Mouse (Mus musculus): ENCODE results near the gene Abcf2. TPM values are rescaled to one million over a fixed set of nuclear protein-coding genes. Genes with fewer than 3 reads are reported as not detected.
A peak's percentile ranks its signal among the peaks of the same experiment; 100 is the strongest.

Gene Abcf2
- polyA plus RNA-seq, 1 experiment from 2014 or later, result 117 TPM

DNA sequence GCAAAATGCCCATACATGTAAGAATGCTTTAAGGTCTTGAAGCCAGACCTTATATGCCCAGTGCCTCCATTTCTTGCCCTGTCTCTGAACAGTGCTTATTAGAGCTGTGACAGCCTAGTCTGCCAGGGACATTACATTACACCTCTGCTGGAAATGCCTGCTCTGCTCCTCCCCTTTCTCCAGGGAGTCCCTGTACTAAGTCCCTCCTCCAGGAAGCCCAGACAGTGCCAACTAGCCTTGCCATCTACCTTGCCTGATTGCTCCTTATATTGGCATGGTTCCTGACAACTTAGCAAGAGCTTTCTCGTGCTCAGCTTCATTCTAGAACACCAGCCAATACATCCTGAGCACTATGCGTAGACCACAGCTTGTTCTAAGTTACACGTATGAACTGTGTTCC is 41.5 kb downstream of the Abcf2 start:
- no peak overlapping the region for H3K27ac ChIP-seq
- no peak overlapping the region for H3K4me2 ChIP-seq
- no peaks in the 10 kb centered on the region for H3K36me3 ChIP-seq (ENCODE audit: poor library complexity, severe bottlenecking)
- WGBS, result 74% methylated on average over 3 of the region's 3 CpGs
- ATAC-seq, result no peak
- peaks cover 18% of the 10 kb centered on the region for H3K4me1 ChIP-seq
- H3K4me3 ChIP-seq, result no peak overlapping the region
- H3K27me3 ChIP-seq, result peaks cover 22% of the 10 kb centered on the region; the same call in 1 of the 2 replicates
- H3K9ac ChIP-seq, result no peak overlapping the region
- H3K9me3 ChIP-seq (replicated peaks), result no peaks in the 10 kb centered on the region

DNA sequence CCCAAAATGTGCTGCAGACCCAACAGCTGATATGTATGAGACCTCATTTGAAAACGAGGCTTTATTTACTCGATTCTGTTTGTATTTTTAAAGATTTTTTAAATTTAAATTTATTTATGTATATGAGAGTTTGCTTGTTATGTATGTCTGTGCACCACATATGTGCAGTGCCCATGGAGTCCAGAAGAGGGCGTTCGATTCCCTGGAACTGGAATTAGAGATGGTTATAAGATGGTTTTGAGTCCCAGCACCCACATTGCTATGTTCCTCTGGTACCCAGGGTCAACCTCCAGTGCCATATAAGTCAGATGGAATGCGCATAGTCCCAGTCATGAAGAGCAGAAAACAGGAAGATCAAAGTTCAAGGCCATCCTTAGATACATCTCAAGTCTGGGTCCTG is 43.0 kb downstream of the Abcf2 start:
- Histone ChIP-seq H3K27ac (no peak overlapping the region), H3K4me3 (no peak overlapping the region), H3K9me3 (replicated peaks) (no peaks in the 10 kb centered on the region), H3K27me3 (peaks cover 27% of the 10 kb centered on the region), H3K4me1 (peaks cover 14% of the 10 kb centered on the region), H3K4me2 (no peak overlapping the region), H3K36me3 (ENCODE audit: poor library complexity, severe bottlenecking) (no peaks in the 10 kb centered on the region), H3K9ac (no peak overlapping the region)
- WGBS, result 48% methylated on average over 5 of the region's 5 CpGs
- no peak for ATAC-seq

DNA sequence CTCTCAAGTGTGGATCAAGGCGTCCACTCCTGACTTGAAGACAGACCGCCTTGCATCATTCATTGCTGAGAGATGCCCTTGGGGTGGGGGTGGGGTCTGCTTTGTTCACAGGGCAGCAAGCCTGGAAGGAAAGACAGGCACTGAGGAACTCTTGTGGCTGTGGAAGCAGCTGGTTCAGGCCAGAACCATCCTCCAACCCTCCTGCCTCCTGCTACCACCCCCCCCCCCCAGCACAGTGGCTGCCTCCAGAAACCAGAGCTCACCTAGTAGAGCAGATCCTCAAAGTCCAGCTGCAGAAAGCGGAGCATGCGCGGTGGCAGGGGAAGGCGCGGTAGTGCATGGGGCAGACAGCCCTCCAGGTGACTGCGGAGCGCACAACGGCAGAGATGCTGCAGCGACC is 43.9 kb downstream of the Abcf2 start:
- no peak overlapping the region for H3K27ac ChIP-seq
- 64% methylated on average over 11 of the region's 11 CpGs for WGBS
- peaks cover 36% of the 10 kb centered on the region for H3K27me3 ChIP-seq
- no peaks in the 10 kb centered on the region for H3K36me3 ChIP-seq (ENCODE audit: poor library complexity, severe bottlenecking)
- H3K9me3 ChIP-seq (replicated peaks), result no peaks in the 10 kb centered on the region
- no peak for ATAC-seq
- no peak overlapping the region for H3K4me3 ChIP-seq
- H3K9ac ChIP-seq, result no peak overlapping the region
- no peak overlapping the region for H3K4me2 ChIP-seq
- H3K4me1 ChIP-seq, result peaks cover 14% of the 10 kb centered on the region

DNA sequence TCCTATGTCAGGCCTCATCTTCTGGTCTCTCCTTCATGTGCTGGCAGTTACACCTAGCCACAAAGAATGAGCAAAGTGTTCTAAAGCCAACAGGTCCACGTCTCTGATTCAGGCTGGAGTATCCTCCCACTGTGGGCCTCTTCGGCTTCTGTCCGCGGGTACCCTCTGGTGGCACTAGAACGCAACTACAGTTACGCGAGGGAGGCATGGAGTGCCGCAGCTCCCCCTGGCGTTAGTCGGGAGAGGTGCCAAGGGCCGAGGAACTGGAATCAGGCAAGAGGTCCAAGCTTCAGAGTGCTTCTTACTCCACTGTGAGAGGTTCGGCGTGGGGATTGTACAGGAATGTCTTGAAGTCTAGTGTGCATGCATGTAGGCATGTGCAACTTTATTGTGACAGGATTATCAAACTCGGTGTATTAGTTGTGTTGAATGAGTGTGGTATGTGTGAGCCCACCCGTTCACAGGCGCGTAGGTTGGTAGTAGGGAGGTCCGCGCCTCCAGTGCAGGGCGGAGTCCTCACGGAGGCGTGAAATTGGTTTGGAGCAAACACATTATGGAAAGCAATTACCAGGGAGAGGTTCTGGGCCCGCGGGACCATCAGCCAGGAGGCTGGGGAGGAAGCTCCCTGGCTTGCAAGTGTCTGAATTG is 47.1 kb downstream of the Abcf2 start:
- WGBS, result 25% methylated on average over 24 of the region's 24 CpGs
- no peak overlapping the region for H3K27ac ChIP-seq
- no peaks in the 10 kb centered on the region for H3K9me3 ChIP-seq (replicated peaks)
- peaks cover 64% of the 10 kb centered on the region for H3K27me3 ChIP-seq
- ATAC-seq, result peak; percentile 79
- peaks cover 17% of the 10 kb centered on the region for H3K4me1 ChIP-seq
- H3K4me3 ChIP-seq, result no peak overlapping the region
- no peak overlapping the region for H3K4me2 ChIP-seq
- no peak overlapping the region for H3K9ac ChIP-seq
- H3K36me3 ChIP-seq (ENCODE audit: poor library complexity, severe bottlenecking), result no peaks in the 10 kb centered on the region

DNA sequence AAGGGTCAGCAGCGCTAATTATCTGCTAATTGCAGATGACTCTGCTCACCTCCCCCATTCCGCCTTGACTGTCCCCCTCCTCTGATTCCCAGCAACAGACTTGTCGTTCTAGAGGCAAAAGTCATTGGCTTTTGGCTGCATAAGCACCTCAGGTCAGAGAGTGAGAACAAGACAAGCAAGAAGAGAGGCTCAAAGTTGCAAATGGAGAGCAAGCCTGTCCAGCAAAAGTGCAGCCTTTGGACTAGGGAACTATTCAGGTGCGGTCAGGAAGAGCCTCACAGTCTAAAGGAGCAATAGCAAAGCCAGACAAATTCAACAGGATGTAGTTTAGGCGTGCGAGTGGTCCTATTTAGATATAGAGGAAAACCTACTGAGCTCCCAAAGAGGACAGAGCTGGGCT is 49.5 kb downstream of the Abcf2 start:
- H3K27ac ChIP-seq, result no peak overlapping the region
- H3K4me1 ChIP-seq, result peaks cover 17% of the 10 kb centered on the region
- H3K36me3 ChIP-seq (ENCODE audit: poor library complexity, severe bottlenecking), result no peaks in the 10 kb centered on the region
- H3K27me3 ChIP-seq, result peaks cover 81% of the 10 kb centered on the region
- H3K4me3 ChIP-seq, result peak overlapping the region; percentile 6; the same call in 1 of the 2 replicates
- no peaks in the 10 kb centered on the region for H3K9me3 ChIP-seq (replicated peaks)
- ATAC-seq, result no peak
- H3K9ac ChIP-seq, result no peak overlapping the region
- no peak overlapping the region for H3K4me2 ChIP-seq
- 14% methylated on average over 6 of the region's 6 CpGs for WGBS

DNA sequence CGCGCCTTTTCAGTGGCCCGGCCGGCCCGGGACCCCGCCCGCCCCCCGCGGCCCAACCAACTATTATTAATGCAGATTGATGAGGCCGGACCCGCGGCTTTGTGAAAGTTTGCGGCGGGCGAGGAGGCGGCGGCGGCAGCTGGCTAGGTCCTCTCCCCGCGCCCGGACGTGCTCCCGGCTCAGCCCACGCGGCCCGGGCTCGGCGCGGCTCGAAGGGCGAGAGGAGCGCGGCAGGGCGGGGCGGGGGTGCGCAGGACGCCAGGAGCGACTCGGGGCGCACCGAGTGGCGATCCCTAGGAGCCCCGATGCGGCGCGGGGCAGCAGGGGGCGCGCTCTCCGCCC is 50.4 kb downstream of the Abcf2 start, which contains the start of gene Gbx1:
Gene Gbx1, minus strand, starts transcription at position 314 of the 342 bp plus-strand sequence.
- H3K27ac ChIP-seq, result peak within 1 kb of the TSS; percentile 10; the same call in 1 of the 2 replicates
- H3K36me3 ChIP-seq (ENCODE audit: poor library complexity, severe bottlenecking), result no peaks in the 10 kb centered on the region
- ATAC-seq, result 0 out of 2 replicates have a peak, but pooled peaks have one; percentile 26
- peak within 1 kb of the TSS; percentile 86 for H3K4me2 ChIP-seq
- H3K4me1 ChIP-seq, result peaks cover 17% of the 10 kb centered on the region
- H3K4me3 ChIP-seq, result peak within 1 kb of the TSS; percentile 49
- peak within 1 kb of the TSS; percentile 66 for H3K9ac ChIP-seq
- H3K9me3 ChIP-seq (replicated peaks), result no peaks in the 10 kb centered on the region
- WGBS, result 2% methylated on average over 34 of the region's 49 CpGs
- peaks cover 86% of the 10 kb centered on the region for H3K27me3 ChIP-seq

DNA sequence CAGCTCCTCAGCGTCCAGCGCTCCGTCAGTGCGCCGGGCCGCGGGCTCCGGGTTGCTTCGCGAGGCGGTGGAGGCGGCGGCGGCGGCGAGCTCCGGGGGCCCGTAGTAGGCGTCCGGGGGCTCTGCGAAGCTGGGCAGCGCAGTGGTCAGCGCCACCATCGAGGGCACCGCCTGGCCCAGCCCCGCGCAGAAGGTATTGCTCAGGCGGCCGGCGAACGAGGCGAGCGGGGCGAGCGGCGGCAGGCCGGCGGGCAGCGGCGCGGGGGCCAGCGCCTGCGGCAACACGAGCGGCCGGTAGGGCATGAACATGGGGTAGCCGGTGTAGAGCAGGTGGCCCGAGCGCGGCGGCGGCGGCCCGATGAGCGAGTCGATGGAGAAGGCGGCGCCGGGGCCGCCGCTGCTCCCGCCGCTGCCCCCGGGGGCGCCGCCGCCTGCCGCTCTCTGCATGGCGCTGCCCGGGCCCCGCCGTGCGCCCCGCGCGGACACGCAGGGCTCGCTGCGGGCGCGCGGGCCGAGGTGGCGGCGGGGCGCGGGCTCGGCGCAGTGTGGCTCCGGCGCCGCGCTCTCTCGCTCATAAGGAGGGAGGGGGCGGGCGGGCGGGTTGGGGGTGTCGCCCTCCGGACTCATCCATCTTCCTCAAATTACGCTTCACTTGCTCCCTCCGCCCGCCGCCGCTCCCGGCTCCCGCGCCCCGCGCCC is 50.9 kb downstream of the Abcf2 start:
- peak overlapping the region; percentile 10; the same call in 1 of the 2 replicates for H3K27ac ChIP-seq
- H3K4me3 ChIP-seq, result peak overlapping the region; percentile 49
- ATAC-seq, result peak; percentile 44; the same call in 1 of the 2 replicates
- no peaks in the 10 kb centered on the region for H3K9me3 ChIP-seq (replicated peaks)
- H3K4me2 ChIP-seq, result peak overlapping the region; percentile 86
- H3K27me3 ChIP-seq, result peaks cover 86% of the 10 kb centered on the region
- under 1% methylated on average over 49 of the region's 109 CpGs for WGBS
- H3K9ac ChIP-seq, result peak overlapping the region; percentile 66
- H3K36me3 ChIP-seq (ENCODE audit: poor library complexity, severe bottlenecking), result no peaks in the 10 kb centered on the region
- H3K4me1 ChIP-seq, result peaks cover 17% of the 10 kb centered on the region

DNA sequence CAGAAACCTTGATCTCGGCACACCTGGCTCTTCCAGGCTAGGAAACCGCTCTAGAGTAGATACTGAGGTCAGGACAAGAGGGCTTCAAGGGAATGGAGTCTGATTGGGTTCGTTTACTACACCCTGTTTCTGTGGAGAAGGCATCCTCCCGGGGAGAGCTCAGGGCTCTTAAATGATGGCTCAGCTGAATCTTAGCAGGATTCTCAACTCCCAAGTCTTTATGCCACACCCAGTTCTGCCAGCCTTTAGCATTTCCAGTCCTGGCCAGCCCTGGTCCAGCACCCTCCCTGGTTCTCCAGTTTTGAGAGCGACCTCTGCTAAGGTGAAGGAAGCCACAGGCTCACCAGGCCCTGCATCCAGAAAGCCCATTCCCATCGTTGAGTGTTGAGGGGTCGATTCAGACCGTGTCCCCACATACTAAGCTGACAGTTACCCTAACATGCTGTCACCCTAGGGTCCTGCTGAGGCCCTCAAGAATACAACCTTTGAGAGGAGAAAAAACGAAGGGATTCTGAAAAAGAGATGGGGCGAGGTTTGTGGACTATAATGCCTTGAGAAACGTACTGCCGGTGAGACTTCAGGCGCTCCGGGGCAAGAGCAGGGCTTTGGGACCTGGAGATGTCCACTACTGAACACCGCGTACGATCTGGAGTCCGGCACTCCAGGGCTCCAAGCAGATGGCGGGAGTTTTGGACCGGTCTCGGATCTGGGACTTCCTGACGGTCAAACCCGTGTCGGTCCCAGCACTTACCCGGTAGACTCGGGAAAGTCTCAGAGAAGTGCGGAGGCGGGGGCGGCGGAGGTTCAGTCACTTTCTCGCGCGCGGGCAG is 51.7 kb downstream of the Abcf2 start:
- H3K9ac ChIP-seq, result peak overlapping the region; percentile 66

DNA sequence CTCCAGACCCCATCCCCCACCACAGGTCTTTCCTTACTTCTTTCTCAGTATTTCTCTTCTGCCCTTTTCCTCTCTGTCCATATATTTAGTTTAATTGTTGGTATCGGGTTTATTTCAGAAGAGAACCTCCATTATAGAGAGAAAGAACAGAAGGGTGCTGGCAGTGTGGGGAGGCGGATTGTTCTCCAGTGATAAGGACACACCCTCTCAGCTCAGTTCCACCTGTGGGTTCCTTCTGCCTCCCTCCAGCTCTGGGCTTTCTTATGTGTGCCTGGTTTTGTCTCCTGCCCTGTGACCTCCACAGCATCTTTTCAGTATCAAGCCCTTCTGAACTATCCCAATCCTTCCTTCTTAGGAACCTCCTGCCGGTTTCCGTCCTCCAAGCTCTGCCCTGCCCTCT is 52.7 kb downstream of the Abcf2 start:
- H3K27ac ChIP-seq, result no peak overlapping the region
- peaks cover 17% of the 10 kb centered on the region for H3K4me1 ChIP-seq
- peak overlapping the region; percentile 13; the same call in 1 of the 2 replicates for H3K4me3 ChIP-seq
- no peaks in the 10 kb centered on the region for H3K9me3 ChIP-seq (replicated peaks)
- WGBS, result 16% methylated on average over 4 of the region's 4 CpGs
- peaks cover 92% of the 10 kb centered on the region for H3K27me3 ChIP-seq
- no peak for ATAC-seq
- 0 out of 2 replicates have a peak overlapping the region, but pooled peaks have one; percentile 10 for H3K4me2 ChIP-seq
- H3K36me3 ChIP-seq (ENCODE audit: poor library complexity, severe bottlenecking), result no peaks in the 10 kb centered on the region
- no peak overlapping the region for H3K9ac ChIP-seq

More for the DNA sequence above, 51.7 kb downstream of the Abcf2 start:
- H3K4me2 ChIP-seq, result peak overlapping the region; percentile 86
- H3K4me3 ChIP-seq, result peak overlapping the region; percentile 49
- H3K9me3 ChIP-seq (replicated peaks), result no peaks in the 10 kb centered on the region
- no peak for ATAC-seq
- peaks cover 86% of the 10 kb centered on the region for H3K27me3 ChIP-seq
- no peak overlapping the region for H3K27ac ChIP-seq
- WGBS, result 3% methylated on average over 34 of the region's 34 CpGs
- no peaks in the 10 kb centered on the region for H3K36me3 ChIP-seq (ENCODE audit: poor library complexity, severe bottlenecking)
- peaks cover 17% of the 10 kb centered on the region for H3K4me1 ChIP-seq

DNA sequence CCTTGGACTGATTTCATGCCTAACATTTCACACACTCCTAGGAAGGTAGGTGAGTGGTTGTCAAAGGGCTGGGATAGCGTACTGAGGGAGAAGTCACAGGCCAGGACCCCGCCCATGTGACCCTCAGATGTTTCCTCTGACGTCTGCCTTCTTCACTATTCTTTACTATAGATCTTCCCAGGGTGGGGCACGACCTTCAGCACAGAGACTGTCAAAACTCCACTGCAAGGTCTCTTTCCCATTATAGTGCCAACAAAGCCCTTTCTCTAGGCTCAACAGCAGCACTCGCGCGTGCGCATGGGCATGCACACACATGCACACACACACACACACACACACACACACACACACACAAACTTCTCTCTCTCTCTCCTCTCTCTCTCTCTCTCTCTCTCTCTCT is 53.5 kb downstream of the Abcf2 start:
- peaks cover 85% of the 10 kb centered on the region for H3K27me3 ChIP-seq
- 0 out of 2 replicates have a peak overlapping the region, but pooled peaks have one; percentile 3 for H3K4me2 ChIP-seq
- no peak for ATAC-seq
- peaks cover 17% of the 10 kb centered on the region for H3K4me1 ChIP-seq
- H3K27ac ChIP-seq, result no peak overlapping the region
- 37% methylated on average over 8 of the region's 8 CpGs for WGBS
- H3K9ac ChIP-seq, result no peak overlapping the region
- H3K36me3 ChIP-seq (ENCODE audit: poor library complexity, severe bottlenecking), result no peaks in the 10 kb centered on the region
- H3K9me3 ChIP-seq (replicated peaks), result no peaks in the 10 kb centered on the region
- H3K4me3 ChIP-seq, result no peak overlapping the region

DNA sequence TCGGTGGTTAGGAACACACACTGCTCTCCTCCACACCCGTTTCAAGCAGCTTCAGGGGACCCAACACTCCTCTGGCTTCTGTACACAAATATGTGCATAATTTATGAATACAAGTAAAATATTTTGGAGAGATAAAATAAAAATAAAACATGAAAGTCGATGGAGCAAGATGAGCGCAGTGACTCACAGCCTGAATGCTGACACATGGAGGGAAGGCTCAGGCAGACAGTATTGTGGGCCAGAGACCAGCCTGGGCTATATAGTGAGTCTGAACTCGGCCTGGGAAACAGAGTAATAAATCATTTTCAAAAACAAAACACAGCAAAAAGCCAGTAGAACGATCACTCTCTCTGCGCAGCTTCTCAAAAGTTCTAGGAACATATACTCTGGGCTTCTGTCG is 55.9 kb downstream of the Abcf2 start:
- WGBS, result 71% methylated on average over 8 of the region's 8 CpGs

More for the DNA sequence above, 55.9 kb downstream of the Abcf2 start:
- Histone ChIP-seq H3K9ac (no peak overlapping the region), H3K36me3 (ENCODE audit: poor library complexity, severe bottlenecking) (no peaks in the 10 kb centered on the region), H3K4me1 (peaks cover 7% of the 10 kb centered on the region), H3K4me2 (no peak overlapping the region), H3K4me3 (no peak overlapping the region), H3K27ac (no peak overlapping the region), H3K9me3 (replicated peaks) (no peaks in the 10 kb centered on the region), H3K27me3 (peaks cover 72% of the 10 kb centered on the region)
- no peak for ATAC-seq

All from forebrain, embryonic 13.5 days (tissue).